Mouse (Mus musculus) brown adipose tissue, adult 24 weeks (tissue): ENCODE results near the gene Pcnp. TPM values are rescaled to one million over a fixed set of nuclear protein-coding genes. Genes with fewer than 3 reads are reported as not detected.
"Not testable (repeated sequence)": the region's sequence is repeated elsewhere in the genome, so short reads cannot be mapped to it uniquely, and the experiment has no call there.

Experiments
- H3K27ac ChIP-seq: fragments of 200-500 bp; replicated peaks from 2 replicates; pipeline ENCODE4 v1.5.1; 2012; ENCODE audit warnings: low read depth, mild to moderate bottlenecking, low read length
- H3K4me1 ChIP-seq: fragments of 200-500 bp; 2 replicates; pipeline ENCODE4 v1.6.1; 2012; ENCODE audit warnings: low read length, mixed read lengths; ENCODE audit not compliant: control insufficient read depth, insufficient read depth, insufficient read length
- H3K4me3 ChIP-seq: fragments of 200-500 bp; 2 replicates; pipeline ENCODE4 v1.5.1; 2012; ENCODE audit warnings: low read depth, mild to moderate bottlenecking, low read length, moderate library complexity; ENCODE audit not compliant: insufficient read depth
- polyA plus RNA-seq: library from polyadenylated mRNA; stranded (reverse); fragments of >200 nt; gene quantifications from 2 replicates; pipeline ENCODE4 v1.2.4, GENCODE M21; 2012; ENCODE audit not compliant: missing spikeins, insufficient read depth, insufficient read length

The Pcnp gene
- polyA plus RNA-seq, result 76.0 and 80.9 TPM in 2 replicates

DNA sequence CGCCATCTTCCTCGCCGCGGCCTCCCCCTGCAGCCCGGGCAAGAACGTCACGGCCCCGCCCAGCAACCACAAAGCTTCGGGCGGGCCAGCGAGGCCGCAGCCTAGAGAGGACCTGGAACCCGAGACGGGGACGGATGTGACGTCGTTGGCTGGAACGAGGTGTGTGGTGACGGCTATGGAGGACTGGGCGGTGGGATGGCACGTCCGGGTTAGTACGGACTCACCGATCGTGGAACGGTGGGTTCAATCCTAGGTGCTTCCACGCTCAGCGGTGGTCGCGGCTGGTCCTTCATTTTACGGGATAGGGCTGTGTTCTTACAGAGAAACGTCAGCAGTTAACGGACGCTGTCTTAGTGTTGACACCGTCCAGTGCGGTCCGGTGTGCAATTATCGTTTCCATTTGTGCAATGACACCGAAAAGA lies at the start of gene Pcnp:
Gene Pcnp, minus strand, starts transcription at position 79 of the 422 bp plus-strand sequence.
- Histone ChIP-seq H3K27ac (peak within 1 kb of the TSS; percentile 97), H3K4me1 (peaks cover 4% of the 10 kb centered on the region), H3K4me3 (peak within 1 kb of the TSS; percentile 93)

- Histone ChIP-seq H3K27ac (0 out of 2 replicates have a peak overlapping the region, but pooled peaks have one; percentile 33), H3K4me3 (peak overlapping the region; percentile 99), H3K4me1 (peaks cover 3% of the 10 kb centered on the region; the same call in 1 of the 2 replicates)
Observed at GRCm38 (mm10) chr16:56076121-56076869, 46.8 kb upstream of the Pcnp start.

DNA sequence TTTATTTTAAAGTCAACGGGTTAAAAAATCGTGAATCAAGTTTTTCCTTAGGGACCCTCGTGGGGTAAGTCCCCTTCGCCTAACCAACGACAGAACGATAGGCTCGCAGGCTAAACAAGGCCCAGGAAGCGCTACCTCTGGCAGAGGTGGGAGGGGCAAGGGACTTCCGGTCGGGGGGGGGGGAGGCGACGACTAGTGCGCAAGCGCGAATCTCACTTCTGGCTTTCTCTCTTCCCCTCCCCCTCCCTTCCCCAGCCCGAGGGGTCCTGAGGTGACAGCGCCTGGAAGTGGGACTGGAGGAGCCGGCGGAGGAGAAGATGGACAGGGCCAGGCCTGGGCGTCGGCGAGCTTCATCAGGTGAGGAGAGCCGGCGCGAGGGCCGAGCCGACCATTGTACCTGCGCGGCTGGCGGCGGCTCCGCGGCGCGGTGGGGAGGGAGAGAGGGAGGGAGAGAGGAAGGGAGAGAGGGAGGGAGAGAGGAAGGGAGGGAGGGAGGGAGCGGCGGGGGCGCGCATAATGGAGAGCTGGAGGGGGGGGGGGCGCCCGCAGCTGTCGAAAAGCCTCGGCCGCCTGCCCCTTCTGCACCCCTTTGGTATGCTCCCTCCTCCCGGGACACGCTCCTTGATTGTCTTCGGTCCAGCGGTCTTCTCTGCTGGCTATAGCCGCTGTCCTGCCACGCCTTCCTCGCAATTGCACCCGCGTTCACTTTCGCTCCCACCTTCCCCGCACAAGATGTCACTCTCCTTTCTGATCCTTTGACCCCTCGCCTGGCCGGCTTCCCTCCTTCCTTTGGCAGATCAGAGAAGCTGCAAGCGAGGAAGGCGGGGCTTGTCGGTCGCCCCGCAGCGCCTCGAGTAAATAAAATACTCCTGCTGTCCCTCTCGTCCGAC lies 45.9 kb upstream of the Pcnp start:
- Histone ChIP-seq H3K4me1 (peaks cover 3% of the 10 kb centered on the region; the same call in 1 of the 2 replicates), H3K27ac (peak overlapping the region; percentile 88)

DNA sequence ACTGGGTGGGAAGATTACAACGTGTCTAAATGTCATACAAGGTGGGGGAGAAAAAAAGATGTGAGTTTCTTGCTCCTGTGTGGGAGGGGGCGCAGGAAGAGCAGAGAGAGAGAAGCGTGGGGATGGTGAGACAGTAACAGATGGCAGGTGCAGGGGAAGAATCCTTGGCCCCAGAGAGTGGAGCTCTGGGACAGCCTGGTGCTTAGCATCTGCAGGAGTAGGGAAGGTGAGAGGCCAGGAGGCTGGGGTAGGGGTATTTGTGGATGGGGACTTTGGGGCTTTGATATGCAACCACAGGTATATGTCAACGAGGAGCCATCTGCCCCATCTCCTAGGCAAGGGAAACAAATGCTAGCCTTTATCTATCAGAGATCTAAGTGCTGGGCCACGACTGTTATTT lies 45.0 kb upstream of the Pcnp start:
- H3K27ac ChIP-seq, result no peak overlapping the region
- peaks cover 3% of the 10 kb centered on the region; the same call in 1 of the 2 replicates for H3K4me1 ChIP-seq
- no peak overlapping the region for H3K4me3 ChIP-seq

More for the DNA sequence above, 45.9 kb upstream of the Pcnp start:
- peak overlapping the region; percentile 99 for H3K4me3 ChIP-seq

- Histone ChIP-seq H3K27ac (no peak overlapping the region), H3K4me1 (peaks cover 3% of the 10 kb centered on the region; the same call in 1 of the 2 replicates), H3K4me3 (no peak overlapping the region)
Observed at GRCm38 (mm10) chr16:56074122-56074521, 44.6 kb upstream of the Pcnp start.

DNA sequence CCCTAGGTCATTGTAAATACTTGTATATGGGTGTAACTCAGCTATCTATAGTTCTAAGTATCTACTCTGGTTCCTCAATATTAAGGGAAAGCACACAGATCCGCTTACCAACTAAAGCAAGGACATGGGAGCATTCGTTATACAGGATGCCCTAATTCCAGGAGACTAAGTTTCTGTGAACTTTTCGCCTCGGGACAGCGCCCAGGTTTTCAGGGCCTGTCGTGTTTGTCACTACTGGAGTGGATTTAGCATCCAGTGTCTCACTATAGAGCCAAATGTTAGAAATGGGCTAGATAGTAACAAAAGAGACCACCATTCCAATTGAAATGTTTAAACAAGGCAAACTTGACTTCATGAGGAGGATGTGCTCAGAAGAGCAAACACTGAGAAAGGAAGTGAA lies 43.6 kb upstream of the Pcnp start:
- H3K27ac ChIP-seq, result not testable (repeated sequence)

DNA sequence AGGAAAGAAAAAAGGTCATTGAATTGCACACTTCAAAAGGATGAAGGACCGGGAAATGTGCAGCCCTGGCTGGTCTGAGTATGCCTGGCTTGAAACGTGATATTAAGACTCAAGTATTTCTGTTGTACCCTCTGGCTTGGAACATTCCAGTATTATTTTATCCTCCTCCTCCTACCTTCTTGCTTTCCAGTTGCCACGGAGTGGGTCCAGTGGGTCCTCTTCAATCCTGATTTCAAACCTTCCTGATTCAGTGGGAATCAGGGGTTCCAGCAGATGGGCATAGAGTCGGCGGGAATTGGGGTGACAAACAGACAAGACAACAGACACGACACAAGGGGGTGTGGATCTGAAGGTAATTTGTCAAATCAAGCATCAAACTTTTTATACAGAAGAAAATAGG lies 43.0 kb upstream of the Pcnp start:
- H3K4me1 ChIP-seq, result peaks cover 3% of the 10 kb centered on the region; the same call in 1 of the 2 replicates
- H3K4me3 ChIP-seq, result no peak overlapping the region
- H3K27ac ChIP-seq, result no peak overlapping the region

More for the DNA sequence above, 43.6 kb upstream of the Pcnp start:
- H3K4me3 ChIP-seq, H3K4me1 ChIP-seq: not testable (repeated sequence)

DNA sequence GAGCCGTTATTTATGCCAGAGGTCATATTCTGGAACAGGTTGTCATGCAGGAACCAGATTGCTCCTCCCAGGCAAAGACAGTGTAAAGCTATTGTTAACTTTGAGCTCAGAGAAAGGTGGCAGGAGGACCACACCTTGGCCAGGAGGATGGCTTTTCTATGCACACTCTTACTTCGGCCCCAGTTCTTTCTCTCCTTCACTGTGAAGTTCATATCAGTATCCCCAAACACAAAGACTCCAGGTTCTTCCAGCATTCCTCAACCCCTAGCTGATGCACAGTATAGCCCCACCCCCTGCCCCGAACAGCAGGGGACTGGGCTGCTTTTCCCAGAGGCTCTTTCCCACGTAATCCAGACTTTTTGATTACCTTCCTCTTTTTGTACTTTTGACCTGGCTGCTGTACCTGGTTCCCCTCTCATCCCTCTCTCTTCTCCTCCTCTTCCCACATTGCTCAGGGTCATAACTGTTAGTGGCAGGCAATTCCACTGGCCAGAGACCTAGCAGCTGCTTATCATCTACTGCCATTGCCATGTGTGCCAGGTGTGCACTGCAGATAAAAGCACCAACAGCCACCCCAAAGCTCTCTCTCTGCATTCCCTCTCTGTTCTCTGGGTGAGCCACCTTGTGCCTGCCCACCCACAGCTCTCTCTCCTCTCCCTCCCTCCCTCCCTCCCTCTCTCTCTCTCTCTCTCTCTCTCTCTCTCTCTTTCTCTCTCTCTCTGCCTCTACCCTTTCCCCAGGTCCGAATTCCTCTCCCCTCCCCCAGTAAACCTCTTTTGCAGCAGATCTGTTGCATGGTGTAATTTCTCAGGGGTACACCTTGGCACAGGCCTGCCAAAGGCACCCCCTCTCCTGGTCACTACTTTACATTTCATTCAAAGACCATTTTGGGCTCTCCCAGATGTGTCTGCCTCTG lies 42.0 kb upstream of the Pcnp start:
- Histone ChIP-seq H3K27ac (no peak overlapping the region), H3K4me1 (peaks cover 3% of the 10 kb centered on the region; the same call in 1 of the 2 replicates), H3K4me3 (no peak overlapping the region)

DNA sequence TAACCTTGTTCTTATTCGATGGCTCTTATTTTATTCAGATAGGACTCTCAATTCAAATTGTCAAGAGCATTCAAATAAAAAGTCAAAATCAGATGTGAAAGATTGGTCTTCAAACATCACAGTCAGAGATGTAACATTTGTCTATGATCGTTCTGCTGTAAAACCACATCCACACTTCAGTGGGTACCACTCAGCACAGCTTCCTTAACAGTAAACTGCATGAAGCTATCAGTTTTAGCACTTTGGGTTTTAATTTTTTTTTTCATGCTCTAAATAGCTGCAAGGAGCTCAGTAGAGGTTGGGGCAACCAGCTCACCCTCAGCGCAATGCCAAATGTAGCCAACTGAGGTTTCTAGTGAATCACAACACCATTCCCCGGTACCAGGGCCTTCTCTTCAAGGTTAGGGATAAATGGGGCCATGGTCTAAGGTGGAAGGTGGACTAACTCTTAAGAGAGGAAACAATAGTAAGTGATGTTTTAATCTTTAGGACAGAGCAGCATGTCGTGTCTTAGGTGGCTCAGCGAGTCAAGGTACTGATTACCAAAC lies 39.1 kb upstream of the Pcnp start:
- H3K4me1 ChIP-seq, result no peaks in the 10 kb centered on the region
- H3K4me3 ChIP-seq, result no peak overlapping the region
- H3K27ac ChIP-seq, result no peak overlapping the region

GRCm38 (mm10) chr16:56066113-56066512 lies 36.6 kb upstream of the Pcnp start:
- Histone ChIP-seq H3K4me3 (no peak overlapping the region), H3K27ac (no peak overlapping the region)

GRCm38 (mm10) chr16:56064334-56064990 lies 34.9 kb upstream of the Pcnp start:
- H3K27ac ChIP-seq, result peak overlapping the region; percentile 38; the same call in 1 of the 2 replicates
- H3K4me1 ChIP-seq, result no peaks in the 10 kb centered on the region
- peak overlapping the region; percentile 74 for H3K4me3 ChIP-seq

More at GRCm38 (mm10) chr16:56066113-56066512, 36.6 kb upstream of the Pcnp start:
- H3K4me1 ChIP-seq, result no peaks in the 10 kb centered on the region

GRCm38 (mm10) chr16:56062981-56063380 lies 33.4 kb upstream of the Pcnp start:
- H3K27ac ChIP-seq, result no peak overlapping the region
- H3K4me3 ChIP-seq, result no peak overlapping the region
- H3K4me1 ChIP-seq, result no peaks in the 10 kb centered on the region

DNA sequence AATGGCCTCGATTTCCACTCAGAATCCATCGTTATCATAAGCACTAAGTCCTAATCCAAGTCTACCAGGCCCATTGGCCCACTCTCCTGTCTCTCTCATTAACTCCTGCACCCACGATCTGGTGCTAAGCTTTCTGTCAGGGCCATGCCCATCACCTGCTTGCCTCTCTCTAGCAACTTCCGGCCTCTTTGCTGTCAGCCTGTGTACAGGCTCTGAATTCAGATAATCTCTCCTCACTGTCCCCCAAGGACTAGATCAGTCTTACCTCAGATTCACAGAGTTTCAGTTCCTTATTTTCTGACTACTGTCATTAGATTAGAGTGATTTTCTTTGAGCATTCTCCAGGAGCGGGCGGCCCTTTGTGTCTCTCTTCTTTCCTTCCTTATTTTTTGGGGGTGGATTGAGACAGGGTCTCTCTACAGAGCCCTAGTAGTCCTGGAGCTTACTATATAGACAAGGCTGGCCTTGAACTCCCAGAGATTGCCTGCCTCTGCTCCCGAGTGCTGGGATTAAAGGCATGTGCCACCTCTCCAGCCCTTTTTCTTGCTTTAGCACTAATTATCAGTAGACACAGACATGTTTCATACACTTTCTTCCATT lies 32.6 kb upstream of the Pcnp start:
- H3K4me1 ChIP-seq, result no peaks in the 10 kb centered on the region
- no peak overlapping the region for H3K4me3 ChIP-seq
- no peak overlapping the region for H3K27ac ChIP-seq
